Mouse (Mus musculus) lung, adult 2 months (tissue): ENCODE measurements around the gene Kcnh1.

Source experiments
- CTCF ChIP-seq: fragments of 200-500 bp; IDR thresholded peaks from 2 replicates; pipeline ENCODE4 v1.5.1; 2011; ENCODE audit warnings: mild to moderate bottlenecking, low read length, control low read depth; ENCODE audit not compliant: insufficient read depth
- POLR2A ChIP-seq: fragments of 200-500 bp; IDR thresholded peaks from 2 replicates; pipeline ENCODE4 v1.6.1; 2011; ENCODE audit warnings: low read depth, mild to moderate bottlenecking, control low read depth, low read length, borderline replicate concordance; ENCODE audit errors: extremely low read depth

- TF ChIP-seq CTCF (no peak), POLR2A (no peak)
Observed at GRCm38 (mm10) chr1:192502835-192503234, 312.3 kb downstream of the Kcnh1 start.
